Mouse (Mus musculus) WW6 (cell line): Measurements from ENCODE around the gene Arpc4.

Experiments used
- DNase-seq: peaks from one replicate; pipeline ENCODE4 v3.0.0-alpha.2; 2013; ENCODE audit warnings: low read depth, low spot score

Gene Arpc4

DNA sequence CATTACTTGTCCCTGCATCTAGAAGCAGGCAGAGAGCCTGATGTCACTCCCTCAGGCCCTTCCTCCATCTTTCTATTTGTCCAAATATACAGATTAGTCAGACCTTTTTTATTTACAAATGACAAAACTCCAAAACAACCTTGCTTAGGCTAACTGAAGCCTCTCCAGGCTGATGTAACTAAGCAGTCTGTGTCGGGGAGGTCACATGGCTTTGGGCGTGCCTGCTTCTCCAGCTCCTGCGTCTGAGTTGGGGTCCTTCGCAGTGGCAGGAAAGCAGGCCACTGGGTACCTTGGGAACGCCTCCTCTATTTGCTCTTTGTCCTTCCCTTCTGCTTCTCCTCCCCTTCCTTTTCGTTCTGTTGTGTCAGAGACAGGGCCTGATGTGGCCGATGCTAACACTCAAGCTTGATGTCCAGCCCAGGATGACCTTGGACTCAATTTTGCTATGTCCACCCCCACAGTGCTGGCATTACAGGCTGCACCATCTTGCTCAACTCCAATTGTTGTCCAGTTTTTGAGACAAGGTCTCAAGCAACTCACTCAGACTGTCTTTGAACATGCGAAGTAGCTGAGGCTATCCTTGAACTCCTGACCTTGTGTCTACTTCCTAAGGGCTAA lies 13.3 kb upstream of the Arpc4 start:
- no peak for DNase-seq

DNA sequence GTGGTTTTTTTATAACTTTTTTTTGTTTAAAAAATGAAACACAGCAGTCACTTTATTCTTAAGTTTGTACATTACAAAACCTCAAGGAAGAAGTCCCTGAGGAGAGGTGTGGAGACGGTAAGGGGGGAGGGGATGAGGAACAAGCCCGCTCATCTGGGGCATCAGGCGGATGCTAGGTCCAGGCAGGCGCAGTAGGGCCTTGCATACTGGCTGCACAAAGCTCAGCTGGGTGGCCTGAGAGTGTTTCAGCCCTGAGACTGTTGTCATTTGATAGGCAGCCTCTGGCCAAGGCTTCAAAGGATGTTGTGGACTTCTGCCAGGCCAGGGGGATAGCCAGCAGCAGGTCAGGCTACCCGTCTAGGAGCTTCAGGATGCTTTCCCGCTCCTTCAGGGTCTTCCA lies 11.3 kb upstream of the Arpc4 start:
- no peak for DNase-seq

DNA sequence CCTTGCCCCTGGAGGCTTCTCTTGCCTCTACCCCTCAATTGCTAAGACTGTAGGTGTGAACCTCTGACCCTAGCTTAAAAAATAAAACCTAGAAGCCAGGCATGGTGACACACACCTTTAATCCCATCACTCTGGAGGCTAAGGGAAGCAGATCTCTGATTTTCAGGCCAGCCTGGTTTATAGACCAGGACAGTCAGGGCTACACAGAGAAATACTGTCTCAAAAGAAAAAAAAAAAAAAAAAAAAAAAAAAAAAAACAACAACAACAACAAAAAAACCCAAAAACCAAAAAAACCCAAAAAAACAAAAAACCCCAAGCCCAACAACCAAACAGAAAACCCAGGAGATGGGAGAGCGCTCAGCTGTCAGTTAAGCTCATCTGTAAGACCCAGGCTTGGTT lies 10.3 kb upstream of the Arpc4 start:
- no peak for DNase-seq

GRCm38 (mm10) chr6:113368124-113368523 lies 9.8 kb upstream of the Arpc4 start:
- DNase-seq = no peak

DNA sequence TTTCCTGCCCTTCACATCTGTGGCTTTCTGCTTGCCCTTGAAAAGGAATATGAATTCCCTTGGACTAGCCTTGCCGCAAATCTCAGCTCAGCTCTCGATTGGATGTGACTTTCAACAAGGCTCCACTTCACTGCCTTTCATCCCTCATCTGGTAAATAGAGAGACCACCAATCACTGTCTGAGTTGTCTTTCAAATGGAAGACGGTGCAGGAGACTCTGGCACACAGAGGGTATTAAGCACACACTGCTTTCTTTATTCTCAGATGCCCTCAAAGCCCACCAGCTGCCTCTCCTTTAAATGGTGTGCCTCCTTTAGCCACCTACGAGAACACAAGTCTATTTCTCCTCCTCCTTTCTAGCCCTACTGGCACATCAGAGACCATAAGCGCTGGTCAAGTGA lies 9.3 kb upstream of the Arpc4 start:
- no peak for DNase-seq

DNA sequence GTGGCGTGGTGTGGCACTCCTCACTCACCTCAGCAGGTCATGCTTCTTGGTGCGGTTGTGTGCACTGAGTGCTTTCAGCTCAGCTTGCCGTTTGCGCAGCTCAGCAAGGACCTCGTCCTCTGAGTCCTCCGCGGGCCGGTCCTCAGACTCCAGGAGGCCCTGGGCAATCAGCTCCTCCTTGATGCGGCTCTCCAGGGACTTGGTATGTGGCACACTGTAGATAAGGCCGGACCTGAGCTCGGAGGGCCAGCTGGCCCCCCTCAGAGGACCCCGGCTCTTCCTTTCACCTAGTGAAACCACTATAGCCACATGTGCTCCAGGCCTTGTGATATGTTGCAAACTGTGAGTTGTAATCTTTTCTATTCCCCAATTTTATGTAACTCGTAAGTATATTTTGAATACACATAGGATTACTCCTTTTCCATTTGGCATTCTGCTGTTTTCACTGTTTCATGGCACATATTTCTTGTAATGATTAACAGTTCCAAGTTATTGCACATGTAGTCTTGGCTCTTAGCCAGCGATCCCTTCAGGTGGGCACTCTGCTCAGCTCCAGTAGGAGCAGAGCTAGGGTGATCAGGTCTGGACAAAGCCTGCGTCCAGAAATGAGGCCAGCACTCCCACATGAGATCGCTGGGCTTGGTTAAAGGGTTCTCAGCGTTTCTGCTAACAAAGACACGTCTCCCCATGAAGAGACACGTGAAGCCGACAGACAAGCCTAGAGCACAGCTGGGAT lies 7.6 kb upstream of the Arpc4 start:
- DNase-seq = no peak

- no peak for DNase-seq
These were observed 4.4 kb upstream of the Arpc4 start for GRCm38 (mm10) chr6:113373491-113373890.

DNA sequence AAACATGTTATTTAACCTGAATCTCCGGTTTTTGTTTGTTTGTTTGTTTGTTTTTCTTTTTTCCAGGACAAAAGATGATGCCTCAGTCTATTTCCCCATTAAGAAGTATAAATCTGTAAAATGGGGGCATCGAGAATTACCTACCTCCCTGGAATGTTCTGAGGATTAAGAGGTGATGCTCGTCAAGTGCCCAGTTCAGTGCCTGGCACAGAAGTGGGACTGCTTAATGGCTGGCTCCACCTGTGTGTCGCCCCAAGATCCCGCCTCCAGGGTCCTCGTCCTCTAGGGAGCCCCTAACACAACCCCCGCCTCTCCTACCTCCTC lies 781 bp upstream of the Arpc4 start:
- no peak for DNase-seq

DNA sequence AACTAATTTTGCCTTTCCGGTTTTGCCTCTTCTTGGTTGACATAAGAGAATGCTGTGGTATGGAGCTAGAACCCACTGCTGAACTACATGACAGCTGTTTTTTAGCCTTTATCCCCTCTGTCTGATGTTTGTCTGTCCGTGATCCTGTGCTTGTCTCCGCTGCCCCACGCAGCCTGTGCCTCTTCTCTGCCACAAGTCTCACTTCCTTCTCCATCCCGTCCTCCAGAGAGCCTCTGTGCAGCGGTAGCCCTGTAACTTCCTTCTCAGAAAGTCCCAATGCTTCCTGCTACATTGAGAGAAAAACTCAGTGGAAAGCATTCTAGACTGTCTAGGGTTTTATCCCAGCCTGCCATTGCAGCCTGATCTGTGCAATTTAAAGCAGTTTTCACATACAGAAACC lies 1.3 kb downstream of the Arpc4 start:
- no peak for DNase-seq

- no peak for DNase-seq
These were observed 2.6 kb downstream of the Arpc4 start for GRCm38 (mm10) chr6:113380480-113380879.

GRCm38 (mm10) chr6:113384351-113384927 lies 6.5 kb downstream of the Arpc4 start:
- DNase-seq = no peak

- no peak for DNase-seq
These were observed 7.3 kb downstream of the Arpc4 start for GRCm38 (mm10) chr6:113385160-113385714.

DNA sequence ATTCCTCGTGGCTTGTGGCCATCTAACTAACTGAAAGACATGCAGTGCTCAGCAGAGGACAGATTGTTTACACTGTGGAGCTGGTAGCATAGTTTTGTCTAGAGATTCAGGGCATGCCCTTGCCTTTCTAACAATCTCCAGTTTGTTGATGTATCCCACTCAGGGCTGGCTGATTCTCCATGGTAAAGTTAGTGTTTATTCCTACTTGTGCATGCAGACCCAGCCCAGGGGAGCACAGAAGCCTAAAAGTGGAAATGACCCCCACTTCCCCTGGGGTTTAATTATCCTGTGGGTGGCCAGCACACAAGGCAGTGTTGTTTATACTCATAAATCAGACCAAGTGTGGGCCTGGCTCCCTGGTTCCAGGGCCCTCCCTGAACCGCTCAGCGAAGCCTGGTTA lies 8.1 kb downstream of the Arpc4 start:
- no peak for DNase-seq

GRCm38 (mm10) chr6:113388960-113389359 lies 11.0 kb downstream of the Arpc4 start, which contains the start of gene Ttll3:
Ttll3 (plus strand) TSS chr6:113389260.
- no peak for DNase-seq

GRCm38 (mm10) chr6:113390715-113391114 lies 12.8 kb downstream of the Arpc4 start:
- DNase-seq = no peak

GRCm38 (mm10) chr6:113392015-113392386 lies 14.1 kb downstream of the Arpc4 start:
- DNase-seq = no peak

DNA sequence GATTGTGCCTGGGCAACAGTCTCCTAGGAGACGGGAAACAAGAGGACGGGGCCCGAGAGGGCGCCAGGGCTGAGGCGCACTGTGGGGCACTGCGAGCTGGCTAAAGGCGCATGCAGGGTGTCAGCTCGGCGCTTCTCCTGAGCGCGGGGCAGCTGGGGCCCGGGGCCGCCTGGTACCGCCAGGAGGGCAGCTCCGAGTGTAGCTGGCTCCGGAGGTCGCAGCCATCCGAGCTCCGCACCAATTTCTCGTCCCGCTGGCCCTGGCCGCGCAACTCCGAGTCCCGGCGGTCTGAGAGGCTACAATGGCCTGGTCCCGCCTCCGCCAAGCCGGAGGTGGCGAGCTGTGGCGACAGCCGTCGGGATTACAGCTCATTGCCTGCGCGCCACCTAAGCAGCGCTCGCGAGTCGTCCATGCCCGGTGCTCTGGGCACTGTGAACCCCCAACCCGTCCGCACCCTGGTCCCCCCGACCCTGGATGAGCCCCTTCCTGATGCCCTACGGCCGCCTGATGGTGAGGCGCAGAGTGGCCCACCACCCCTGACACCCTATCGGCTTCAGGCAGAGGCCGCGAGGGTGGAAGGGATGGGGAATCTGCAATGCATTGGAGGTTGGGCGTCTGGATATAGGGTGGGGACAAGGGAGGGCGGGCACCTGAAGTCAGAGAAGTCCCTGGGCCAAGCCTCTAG lies 14.6 kb downstream of the Arpc4 start:
- DNase-seq = no peak

DNA sequence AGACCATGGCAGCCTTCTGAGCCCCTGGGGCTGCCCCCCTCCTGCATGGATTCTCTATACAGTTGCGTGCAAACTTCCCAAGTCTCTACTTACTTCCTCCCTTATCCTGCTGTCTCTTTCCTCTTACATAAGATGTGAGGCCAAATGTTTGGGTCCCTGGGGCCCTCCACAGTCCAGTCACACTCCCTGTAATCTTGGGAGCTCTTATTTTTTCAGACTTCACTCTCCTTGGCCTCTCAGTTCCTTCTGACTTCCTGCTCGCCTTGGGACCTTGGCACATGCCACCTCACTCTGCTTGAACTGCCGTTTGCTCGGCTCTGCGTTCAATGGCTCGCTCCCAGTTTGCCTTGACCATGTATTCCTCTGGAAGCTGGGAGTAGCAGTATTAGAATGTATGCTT lies 16.0 kb downstream of the Arpc4 start:
- no peak for DNase-seq

DNA sequence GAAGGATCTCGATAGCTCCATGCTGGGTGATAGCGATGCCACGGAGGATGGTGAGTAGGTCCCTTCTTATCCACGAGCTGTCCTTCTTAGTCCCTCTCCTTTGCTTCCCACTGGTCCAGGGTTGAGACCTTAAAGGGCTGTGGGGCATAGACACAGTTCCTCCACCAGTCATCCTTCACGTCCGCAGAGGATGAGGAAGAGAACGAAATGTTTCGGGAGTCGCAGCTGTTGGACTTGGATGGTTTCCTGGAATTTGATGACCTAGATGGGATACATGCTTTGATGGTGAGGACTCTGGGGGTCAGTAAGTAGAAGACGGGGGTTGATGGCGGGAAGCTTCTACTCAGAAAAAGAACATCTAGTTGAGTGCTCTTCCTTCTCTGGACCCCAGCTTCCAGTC lies 16.9 kb downstream of the Arpc4 start:
- no peak for DNase-seq

DNA sequence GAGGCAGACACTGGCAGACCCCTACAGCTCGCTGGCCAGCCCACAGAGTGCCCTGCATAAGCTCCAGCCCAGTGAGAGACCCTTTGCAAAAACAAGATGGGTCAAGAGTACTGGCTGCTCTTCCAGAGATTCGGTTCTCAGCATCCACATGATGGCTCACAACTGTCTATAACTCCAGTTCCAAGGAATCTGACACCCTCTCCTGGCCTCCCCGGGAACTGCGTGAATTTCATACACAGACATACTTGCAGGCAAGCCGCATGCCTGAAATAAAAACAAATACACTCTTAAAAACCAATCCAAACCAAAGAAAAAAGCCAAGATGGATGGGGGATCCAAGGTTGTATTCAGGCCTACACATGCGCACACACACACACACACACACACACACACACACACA lies 17.6 kb downstream of the Arpc4 start:
- DNase-seq = no peak

DNA sequence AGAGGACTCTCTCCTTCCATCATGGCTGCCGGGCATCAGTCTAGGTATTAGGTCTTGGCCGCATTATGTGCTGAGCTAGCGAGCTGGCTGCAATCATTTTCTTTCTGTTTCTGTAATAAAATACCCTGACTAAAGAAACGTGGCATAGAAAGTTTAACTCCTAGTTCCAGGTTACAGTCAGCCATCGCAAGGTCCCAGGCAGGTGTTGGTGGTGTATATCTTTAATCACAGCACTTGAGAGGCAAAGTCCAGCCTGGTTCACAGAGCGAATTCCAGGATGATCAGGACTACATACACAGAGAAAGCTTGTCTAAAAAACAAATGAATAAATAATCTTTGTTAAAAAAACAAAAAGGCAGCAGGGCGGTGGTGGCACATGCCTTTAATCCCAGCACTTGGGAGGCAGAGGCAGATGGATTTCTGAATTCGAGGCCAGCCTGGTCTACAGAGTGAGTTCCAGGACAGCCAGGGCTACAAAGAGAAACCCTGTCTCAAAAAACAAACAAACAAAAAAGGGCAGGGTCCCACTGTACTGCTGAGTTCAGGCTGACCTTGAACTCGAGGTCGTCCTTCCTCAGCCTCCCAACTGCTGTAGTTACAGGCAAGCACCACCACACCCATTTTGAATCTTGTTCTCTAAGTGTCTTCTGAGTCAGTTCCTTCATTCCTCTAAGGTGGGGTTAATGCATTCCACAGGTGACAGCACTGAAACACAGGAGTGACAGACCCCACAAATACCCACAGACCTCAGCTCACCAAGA lies 18.5 kb downstream of the Arpc4 start:
- DNase-seq = no peak

- no peak for DNase-seq
These were observed 24.2 kb downstream of the Arpc4 start for GRCm38 (mm10) chr6:113402094-113402493.
